Mouse (Mus musculus): ENCODE measurements around the gene Pip4p1.
"Not testable (repeated sequence)": the region's sequence is repeated elsewhere in the genome, so short reads cannot be mapped to it uniquely, and the experiment has no call there.

Gene Pip4p1

GRCm38 (mm10) chr14:50938119-50938908 lies 7.7 kb upstream of the Pip4p1 start:
- DNase-seq, result no peak

- no peak for DNase-seq
Observed at GRCm38 (mm10) chr14:50936649-50937048, 6.0 kb upstream of the Pip4p1 start.

GRCm38 (mm10) chr14:50931493-50932020 lies 901 bp upstream of the Pip4p1 start:
- no peak for DNase-seq

GRCm38 (mm10) chr14:50930377-50930753 lies 291 bp downstream of the Pip4p1 start:
- DNase-seq, result peak; percentile 80 to 88

GRCm38 (mm10) chr14:50929951-50930350 lies 705 bp downstream of the Pip4p1 start:
- no peak for DNase-seq

GRCm38 (mm10) chr14:50927366-50927765 lies 3.3 kb downstream of the Pip4p1 start:
- DNase-seq, result no peak

GRCm38 (mm10) chr14:50925111-50925920 lies 5.3 kb downstream of the Pip4p1 start:
- DNase-seq, result no peak

GRCm38 (mm10) chr14:50924281-50925064 lies 6.2 kb downstream of the Pip4p1 start, which contains the start of the genes Osgep and Apex1:
TSS of gene Osgep (minus strand) at chr14:50924893.
TSS of gene Apex1 (plus strand) at chr14:50924968.
- DNase-seq, result peak; percentile 97 to 98

GRCm38 (mm10) chr14:50923437-50923836 lies 7.2 kb downstream of the Pip4p1 start:
- not testable (repeated sequence) for DNase-seq

- DNase-seq, result no peak
Observed at GRCm38 (mm10) chr14:50911356-50911755, 19.3 kb downstream of the Pip4p1 start.

- DNase-seq, result no peak
Observed at GRCm38 (mm10) chr14:50908126-50908525, 22.5 kb downstream of the Pip4p1 start.

GRCm38 (mm10) chr14:50905327-50905726 lies 25.3 kb downstream of the Pip4p1 start:
- not testable (repeated sequence) for DNase-seq

- DNase-seq, result no peak
Observed at GRCm38 (mm10) chr14:50904828-50905129, 25.9 kb downstream of the Pip4p1 start.

GRCm38 (mm10) chr14:50903973-50904827 lies 26.5 kb downstream of the Pip4p1 start:
- DNase-seq, result peak; percentile 19 to 57

GRCm38 (mm10) chr14:50897992-50898391 lies 32.7 kb downstream of the Pip4p1 start:
- DNase-seq, result not testable (repeated sequence)

GRCm38 (mm10) chr14:50897374-50897765 lies 33.3 kb downstream of the Pip4p1 start, which contains the start of gene Klhl33:
TSS of gene Klhl33 (minus strand) at chr14:50897507.
- DNase-seq, result no peak

- DNase-seq, result peak in 1 of 2 experiments; percentile 26
Observed at GRCm38 (mm10) chr14:50896747-50897373, 33.8 kb downstream of the Pip4p1 start.

GRCm38 (mm10) chr14:50895985-50896746 lies 34.5 kb downstream of the Pip4p1 start:
- DNase-seq, result peak; percentile 49 to 65

- no peak for DNase-seq
Observed at GRCm38 (mm10) chr14:50895407-50895806, 35.2 kb downstream of the Pip4p1 start.

Measured in kidney, postnatal 36 days (tissue).